Mouse (Mus musculus): ENCODE measurements around the gene Gm28308. TPM values are rescaled to one million over a fixed set of nuclear protein-coding genes. Genes with fewer than 3 reads are reported as not detected.

Gm28308 gene
- polyA plus RNA-seq, 1 experiment from 2014 or later = 0.92 TPM

DNA sequence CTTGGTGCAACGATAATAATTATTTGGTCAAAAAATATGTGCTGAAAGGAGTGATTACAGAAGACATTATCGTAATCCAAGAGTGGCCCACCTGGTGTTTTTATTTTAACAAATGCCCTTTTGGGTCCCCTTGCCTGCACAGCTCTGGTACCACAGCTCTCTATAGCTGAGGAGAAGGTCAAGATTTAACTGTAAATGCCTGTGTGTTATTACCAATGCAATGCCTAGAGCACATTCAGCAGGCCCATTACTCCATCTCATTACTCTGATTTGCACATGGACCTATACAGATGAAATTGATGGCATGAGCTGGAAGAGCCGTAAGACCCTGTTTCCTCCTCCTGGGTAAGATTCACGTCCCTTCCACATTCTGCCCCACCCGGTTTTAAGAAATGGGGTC is 74.0 kb downstream of the Gm28308 start:
- Histone ChIP-seq H3K4me1 (no peaks in the 10 kb centered on the region), H3K4me3 (replicated peaks) (no peak overlapping the region), H3K9ac (no peak overlapping the region), H3K27ac (no peak overlapping the region), H3K36me3 (no peaks in the 10 kb centered on the region), H3K4me2 (no peak overlapping the region), H3K9me3 (replicated peaks) (no peaks in the 10 kb centered on the region), H3K27me3 (no peaks in the 10 kb centered on the region)
- ATAC-seq (replicated peaks; ENCODE audit: low FRiP score) = no peak
- WGBS = 84% methylated on average over 5 of the region's 5 CpGs

DNA sequence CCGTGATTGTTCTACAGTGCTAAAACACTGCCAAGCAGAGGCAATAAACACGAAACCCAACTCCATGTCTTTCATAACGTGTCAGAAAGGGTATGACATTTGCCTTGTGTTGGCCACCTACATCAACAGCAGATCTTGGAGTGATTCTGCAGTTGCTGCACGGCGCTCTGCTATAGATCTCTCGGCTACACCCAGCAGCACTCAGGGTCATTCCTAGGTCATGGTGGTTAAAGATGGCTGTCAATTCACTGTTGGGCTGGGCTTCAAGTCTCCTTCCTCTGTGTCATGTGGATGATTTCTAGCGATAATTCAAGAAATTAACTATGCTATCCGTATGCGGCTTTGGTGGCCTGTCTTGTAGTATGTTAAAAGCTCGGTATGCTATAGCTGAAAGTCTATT is 74.6 kb downstream of the Gm28308 start:
- H3K9me3 ChIP-seq (replicated peaks) = no peaks in the 10 kb centered on the region
- no peaks in the 10 kb centered on the region for H3K4me1 ChIP-seq
- H3K4me2 ChIP-seq = no peak overlapping the region
- H3K27me3 ChIP-seq = no peaks in the 10 kb centered on the region
- no peaks in the 10 kb centered on the region for H3K36me3 ChIP-seq
- no peak overlapping the region for H3K27ac ChIP-seq
- H3K9ac ChIP-seq = no peak overlapping the region
- WGBS = 53% methylated on average over 10 of the region's 10 CpGs
- no peak overlapping the region for H3K4me3 ChIP-seq (replicated peaks)
- ATAC-seq (replicated peaks; ENCODE audit: low FRiP score) = no peak

DNA sequence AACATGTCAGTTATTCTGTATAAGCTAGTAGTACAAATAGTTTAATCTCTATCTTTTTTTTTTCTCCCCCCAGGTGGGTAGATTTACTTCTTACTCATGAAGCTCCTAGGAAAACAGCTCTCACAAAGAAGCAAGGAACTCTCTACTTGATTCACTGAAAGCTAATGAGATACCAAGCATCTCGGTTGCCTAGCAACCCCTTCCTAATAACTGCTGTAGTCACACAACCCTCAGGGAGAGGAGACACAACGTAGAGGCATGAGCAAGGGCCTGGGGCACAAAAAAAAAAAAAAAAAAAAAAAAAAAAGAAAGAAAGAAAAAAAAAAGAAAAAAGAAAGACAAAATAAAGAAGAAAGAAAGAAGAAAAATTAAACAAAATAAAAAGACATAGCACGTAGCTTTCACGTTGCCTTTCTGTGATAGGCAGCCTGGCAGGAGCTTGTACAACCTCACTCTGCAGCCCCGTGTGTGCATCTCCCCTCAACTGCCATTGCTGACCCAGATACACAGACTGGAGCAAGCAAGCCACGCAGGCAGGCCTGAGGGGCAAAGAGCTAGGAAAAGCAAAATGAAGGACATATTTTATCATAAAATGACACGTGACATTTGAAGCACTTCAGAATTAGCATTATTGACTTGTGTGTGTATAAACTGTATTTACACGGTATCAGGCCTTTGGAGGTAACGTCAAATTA is 75.2 kb downstream of the Gm28308 start:
- 62% methylated on average over 9 of the region's 9 CpGs for WGBS
- Histone ChIP-seq H3K4me1 (no peaks in the 10 kb centered on the region), H3K27me3 (no peaks in the 10 kb centered on the region), H3K36me3 (no peaks in the 10 kb centered on the region), H3K4me2 (no peak overlapping the region), H3K9ac (no peak overlapping the region), H3K27ac (no peak overlapping the region), H3K9me3 (replicated peaks) (no peaks in the 10 kb centered on the region), H3K4me3 (replicated peaks) (no peak overlapping the region)
- no peak for ATAC-seq (replicated peaks; ENCODE audit: low FRiP score)

- Histone ChIP-seq H3K27ac (no peak overlapping the region), H3K36me3 (no peaks in the 10 kb centered on the region), H3K9me3 (replicated peaks) (0 out of 2 replicates have a peak, but pooled peaks cover 6% of the 10 kb centered on the region), H3K4me2 (no peak overlapping the region), H3K9ac (no peak overlapping the region), H3K27me3 (no peaks in the 10 kb centered on the region), H3K4me1 (peaks cover 16% of the 10 kb centered on the region), H3K4me3 (replicated peaks) (no peak overlapping the region)
- no peak for ATAC-seq (replicated peaks; ENCODE audit: low FRiP score)
- 66% methylated on average over 4 of the region's 4 CpGs for WGBS
These were observed 89.5 kb downstream of the Gm28308 start for GRCm38 (mm10) chr6:52123673-52124072.

GRCm38 (mm10) chr6:52121173-52121572 is 92.0 kb downstream of the Gm28308 start:
- no peak overlapping the region for H3K4me2 ChIP-seq
- H3K27me3 ChIP-seq = no peaks in the 10 kb centered on the region
- no peak overlapping the region for H3K4me3 ChIP-seq (replicated peaks)
- 23% methylated on average over 3 of the region's 3 CpGs for WGBS
- H3K27ac ChIP-seq = no peak overlapping the region
- no peak overlapping the region for H3K9ac ChIP-seq
- H3K9me3 ChIP-seq (replicated peaks) = no peaks in the 10 kb centered on the region
- peaks cover 30% of the 10 kb centered on the region for H3K4me1 ChIP-seq
- peak; percentile 74; the same call in 1 of the 2 replicates for ATAC-seq (replicated peaks; ENCODE audit: low FRiP score)
- no peaks in the 10 kb centered on the region for H3K36me3 ChIP-seq

DNA sequence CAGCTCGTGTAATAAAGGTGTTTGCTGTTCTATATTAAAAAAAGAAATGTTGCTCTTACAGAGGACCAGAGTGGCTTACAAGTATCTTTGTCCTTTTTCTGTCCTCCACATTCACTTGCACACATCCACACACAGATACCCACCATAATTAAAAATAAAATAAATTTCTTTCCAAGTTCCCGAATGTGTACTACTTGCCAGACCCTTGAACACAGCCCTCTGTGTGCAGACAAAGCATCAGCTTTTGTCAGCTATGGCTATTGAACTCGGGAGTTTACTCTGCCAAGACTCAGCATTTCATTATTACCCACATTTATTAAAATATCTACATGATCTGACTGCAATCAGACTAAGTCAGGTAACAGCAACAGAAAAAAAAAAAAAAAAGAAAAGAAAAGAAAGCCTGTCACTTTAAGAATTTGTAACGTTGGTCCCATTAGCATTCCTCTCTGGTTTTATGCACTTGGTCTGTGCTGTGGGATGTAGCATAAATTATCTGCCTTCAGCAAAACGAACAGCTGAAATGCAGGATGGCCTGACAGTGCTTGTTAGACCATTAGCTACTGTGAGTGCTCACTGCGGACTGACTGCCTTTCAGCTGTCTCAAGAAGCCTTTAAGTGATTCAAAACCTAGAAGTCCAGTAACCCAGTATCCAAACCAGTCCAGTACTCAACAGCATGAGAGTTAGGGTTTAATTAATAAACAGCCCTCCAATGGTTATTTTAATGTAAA is 94.1 kb downstream of the Gm28308 start:
- Histone ChIP-seq H3K27me3 (no peaks in the 10 kb centered on the region), H3K4me1 (peaks cover 41% of the 10 kb centered on the region), H3K9me3 (replicated peaks) (no peaks in the 10 kb centered on the region), H3K9ac (no peak overlapping the region), H3K36me3 (no peaks in the 10 kb centered on the region), H3K4me2 (no peak overlapping the region), H3K4me3 (replicated peaks) (no peak overlapping the region), H3K27ac (no peak overlapping the region)
- no peak for ATAC-seq (replicated peaks; ENCODE audit: low FRiP score)
- 16% methylated on average over 6 of the region's 6 CpGs for WGBS

GRCm38 (mm10) chr6:52115899-52116298 is 97.2 kb downstream of the Gm28308 start:
- Histone ChIP-seq H3K27ac (no peak overlapping the region), H3K36me3 (no peaks in the 10 kb centered on the region), H3K4me2 (0 out of 2 replicates have a peak overlapping the region, but pooled peaks have one; percentile 17), H3K4me1 (peaks cover 46% of the 10 kb centered on the region), H3K4me3 (replicated peaks) (no peak overlapping the region), H3K9me3 (replicated peaks) (no peaks in the 10 kb centered on the region), H3K27me3 (0 out of 2 replicates have a peak, but pooled peaks cover 4% of the 10 kb centered on the region), H3K9ac (no peak overlapping the region)
- no peak for ATAC-seq (replicated peaks; ENCODE audit: low FRiP score)
- 20% methylated on average over 5 of the region's 5 CpGs for WGBS

MicroRNA genes within 50 kb of the gene (microRNA counts, 519-probe panel; counts per million panel counts)
- microRNA mmu-miR-196b = 3,761 counts per million, percentile 93 among the panel's probes with 10 or more counts

Small RNA genes lying within 50 kb of the gene (microRNA-seq; reads per million reads assigned to microRNA genes)
- gene Mir196b = 28,719 reads per million, percentile 98 among the genes with 10 or more reads in this experiment

Other genes with a start within 250 kb of the Gm28308 start
- gene Skap2, start 200.8 kb downstream of the Gm28308 start, polyA plus RNA-seq (2015; fragmentation: Nextera tagmentation; extraction: Ambion mirVana) = 34.5 and 35.0 TPM in 2 replicates
- gene Hoxa1, start 55.0 kb downstream of the Gm28308 start, polyA plus RNA-seq (2015; fragmentation: Nextera tagmentation; extraction: Ambion mirVana) = 0.64 and 0.81 TPM in 2 replicates
- gene Hoxa2, start 48.5 kb downstream of the Gm28308 start, polyA plus RNA-seq (2015; fragmentation: Nextera tagmentation; extraction: Ambion mirVana) = 2.2 and 3.6 TPM in 2 replicates
- 2.1 and 2.4 TPM in 2 replicates for gene 5730596B20Rik, start 35.8 kb downstream of the Gm28308 start, polyA plus RNA-seq (2015; fragmentation: Nextera tagmentation; extraction: Ambion mirVana)
- 1.5 and 1.8 TPM in 2 replicates for gene Hoxa4, start 21.6 kb downstream of the Gm28308 start, polyA plus RNA-seq (2015; fragmentation: Nextera tagmentation; extraction: Ambion mirVana)
- gene Hoxa5, start 8.8 kb downstream of the Gm28308 start, polyA plus RNA-seq (2015; fragmentation: Nextera tagmentation; extraction: Ambion mirVana) = 11.0 and 11.5 TPM in 2 replicates
- 4.2 and 4.3 TPM in 2 replicates for gene Hoxa6, start 4.6 kb downstream of the Gm28308 start, polyA plus RNA-seq (2015; fragmentation: Nextera tagmentation; extraction: Ambion mirVana)
- gene Hoxa3, start within 50 bp of the Gm28308 start, polyA plus RNA-seq (2015; fragmentation: Nextera tagmentation; extraction: Ambion mirVana) = 9.5 and 11.8 TPM in 2 replicates
- 26.7 and 27.2 TPM in 2 replicates for gene Hoxa7, start 8.5 kb upstream of the Gm28308 start, polyA plus RNA-seq (2015; fragmentation: Nextera tagmentation; extraction: Ambion mirVana)
- gene Hoxa9, start 17.8 kb upstream of the Gm28308 start, polyA plus RNA-seq (2015; fragmentation: Nextera tagmentation; extraction: Ambion mirVana) = 53.4 and 65.1 TPM in 2 replicates
- 157 and 172 TPM in 2 replicates for gene Hoxa10, start 27.5 kb upstream of the Gm28308 start, polyA plus RNA-seq (2015; fragmentation: Nextera tagmentation; extraction: Ambion mirVana)
- 34.3 and 34.8 TPM in 2 replicates for gene Hoxa11, start 32.5 kb upstream of the Gm28308 start, polyA plus RNA-seq (2015; fragmentation: Nextera tagmentation; extraction: Ambion mirVana)
- gene Hoxa13, start 47.5 kb upstream of the Gm28308 start, polyA plus RNA-seq (2015; fragmentation: Nextera tagmentation; extraction: Ambion mirVana) = 0.13 and 0.43 TPM in 2 replicates
- 0.14 TPM in 1 of 2 replicates, not detected in the other for gene Evx1, start 100.2 kb upstream of the Gm28308 start, polyA plus RNA-seq (2015; fragmentation: Nextera tagmentation; extraction: Ambion mirVana)

Data from kidney, embryonic 15.5 days (tissue).